Mouse (Mus musculus) bone marrow, adult 2 months (tissue): ENCODE data around the gene Dpyd.

Experiments
- CTCF ChIP-seq: fragments of 200-500 bp; IDR thresholded peaks from 2 replicates; pipeline ENCODE4 v1.5.1; 2011; ENCODE audit warnings: low read length, control low read depth; ENCODE audit not compliant: control insufficient read depth, insufficient read depth
- POLR2A ChIP-seq: fragments of 200-500 bp; IDR thresholded peaks from 2 replicates; pipeline ENCODE4 v1.6.1; 2011; ENCODE audit warnings: low read depth, mild to moderate bottlenecking, control low read depth, low read length, borderline replicate concordance; ENCODE audit not compliant: control insufficient read depth

DNA sequence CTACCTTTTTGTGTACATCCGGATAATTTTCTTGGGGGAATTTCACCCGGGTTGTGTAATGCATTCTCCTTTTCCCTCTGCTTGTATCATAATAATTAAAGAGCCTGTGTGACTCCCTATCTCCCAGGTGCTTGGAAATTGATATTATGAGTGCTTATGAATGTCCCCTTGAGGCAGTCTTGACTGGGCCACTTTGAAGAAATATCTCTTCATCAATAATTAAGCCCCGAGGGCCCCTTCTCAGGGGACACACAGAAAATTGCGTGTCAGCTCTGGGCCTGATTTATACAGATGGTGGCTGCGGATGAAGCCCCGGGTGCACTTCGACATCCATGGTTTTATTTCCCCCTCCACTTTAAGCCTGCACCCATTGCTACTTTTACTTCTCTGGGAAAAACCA is 8.3 kb downstream of the Dpyd start:
- TF ChIP-seq CTCF = no peak
- no peak for TF ChIP-seq POLR2A
